ENCODE assay signal across 19 mouse cellular contexts in genomic region chr1:82245002-82245401, GRCm38 (mm10). TPM values are rescaled to one million over a fixed set of nuclear protein-coding genes. Genes with fewer than 3 reads are reported as not detected.
"Had no signal": no experiment of that assay in that cellular context is flagged by ENCODE, and none has a peak within 500 bp of the region (broad histone marks: within the 10 kb centered on the region; RNA-seq: fewer than 3 reads in every experiment).

No protein-coding gene starts in this region.

- DNase-seq: kidney, adult 18-20 months; kidney, postnatal 10 days; kidney, postnatal 4 days; right cerebral cortex, postnatal 14 days; thymus, adult 2 months; thymus, postnatal 25 days had no signal

- H3K9ac ChIP-seq: liver, embryonic 15.5 days; lung, embryonic 15.5 days; midbrain, embryonic 13.5 days; stomach, embryonic 15.5 days had no signal

- H3K9me3 ChIP-seq: liver, embryonic 15.5 days; lung, embryonic 15.5 days; midbrain, embryonic 13.5 days; stomach, embryonic 15.5 days had no signal

- H3K4me2 ChIP-seq: liver, embryonic 11.5 days; liver, embryonic 15.5 days; lung, embryonic 15.5 days; midbrain, embryonic 13.5 days; stomach, embryonic 15.5 days had no signal

- H3K27me3 ChIP-seq: liver, embryonic 15.5 days; lung, embryonic 15.5 days; midbrain, embryonic 13.5 days; stomach, embryonic 15.5 days had no signal

- ATAC-seq: midbrain, embryonic 13.5 days had no signal

- H3K36me3 ChIP-seq: liver, embryonic 15.5 days; stomach, embryonic 15.5 days had no signal

- H3K27ac ChIP-seq: left cerebral cortex, adult 2 months; liver, embryonic 15.5 days; lung, embryonic 15.5 days; midbrain, embryonic 13.5 days; stomach, embryonic 15.5 days had no signal

- H3K4me1 ChIP-seq: midbrain, embryonic 13.5 days; stomach, embryonic 15.5 days had no signal

- H3K4me3 ChIP-seq: left cerebral cortex, adult 2 months; liver, embryonic 15.5 days; lung, embryonic 15.5 days; midbrain, embryonic 13.5 days; stomach, embryonic 15.5 days had no signal

RNA-seq across cellular contexts. Expression of gene Gm9747, which starts 12.1 kb away (rescaled TPM):
- total RNA-seq: layer of hippocampus, adult 8-10 months; layer of hippocampus, postnatal 25 days; left cerebral cortex, adult 2 months; left cerebral cortex, postnatal 14 days; megakaryocyte-erythroid progenitor cell, adult 5-6 weeks; midbrain, postnatal 0 days had no signal
- polyA plus RNA-seq: spleen, adult 2 months; testis, adult 2 months; thymus, adult 2 months had no signal

RNA-seq across cellular contexts. Expression of gene Irs1, which starts 46.2 kb away (rescaled TPM):
- total RNA-seq: megakaryocyte-erythroid progenitor cell, adult 5-6 weeks had no signal
